Mouse (Mus musculus) stomach, embryonic 14.5 days (tissue): ENCODE results near the gene Chit1. TPM values are rescaled to one million over a fixed set of nuclear protein-coding genes. Genes with fewer than 3 reads are reported as not detected.

Experiments used
- ATAC-seq: fragments of 200-750 bp; cut with Nextera tagmentation; 2 replicates; pipeline ENCODE4 v1.8.0; 2017; ENCODE audit warnings: low read depth, moderate TSS enrichment; ENCODE audit not compliant: insufficient number of reproducible peaks, insufficient read depth, low FRiP score
- H3K27ac ChIP-seq: fragments of 300-500 bp; sonication (generic); 2 replicates; pipeline ENCODE4 v1.5.1; 2014; ENCODE audit warnings: mild to moderate bottlenecking, low read length, moderate library complexity, mixed read lengths
- H3K27me3 ChIP-seq: fragments of 300-500 bp; sonication (generic); 2 replicates; pipeline ENCODE4 v1.6.1; 2014; ENCODE audit warnings: low read length, control low read depth, mixed read lengths; ENCODE audit not compliant: control insufficient read depth, insufficient read depth
- H3K36me3 ChIP-seq: fragments of 300-500 bp; sonication (generic); 2 replicates; pipeline ENCODE4 v1.6.1; 2014; ENCODE audit warnings: mild to moderate bottlenecking, control low read depth, low read length, moderate library complexity, mixed read lengths; ENCODE audit not compliant: control insufficient read depth, insufficient read depth
- H3K4me1 ChIP-seq: fragments of 300-500 bp; sonication (generic); 2 replicates; pipeline ENCODE4 v1.6.1; 2014; ENCODE audit warnings: low read length, control low read depth, mixed read lengths; ENCODE audit not compliant: control insufficient read depth, insufficient read depth
- H3K4me2 ChIP-seq: fragments of 300-500 bp; sonication (generic); replicated peaks from 2 replicates; pipeline ENCODE4 v1.6.1; 2014; ENCODE audit warnings: low read depth, low read length, control low read depth
- H3K4me3 ChIP-seq: fragments of 300-500 bp; sonication (generic); 2 replicates; pipeline ENCODE4 v1.5.1; 2014; ENCODE audit warnings: low read depth, low read length, control low read depth
- H3K9ac ChIP-seq: fragments of 300-500 bp; sonication (generic); replicated peaks from 2 replicates; pipeline ENCODE4 v1.6.1; 2014; ENCODE audit warnings: low read depth, mild to moderate bottlenecking, control low read depth, low read length, moderate library complexity, mixed read lengths
- H3K9me3 ChIP-seq: fragments of 300-500 bp; sonication (generic); 2 replicates; pipeline ENCODE4 v1.6.1; 2016; ENCODE audit warnings: low read depth, low read length, control low read depth; ENCODE audit not compliant: control insufficient read depth
- WGBS: fragments of 180-500 bp; shearing (Covaris S2); extraction: QIAGEN DNeasy Blood & Tissue Kit; methylation state at CpG from one replicate; pipeline ENCODE4 v1.1.7; 2014; 5-methylcytosine and 5-hydroxymethylcytosine counted together
- polyA plus RNA-seq: library from polyadenylated mRNA; unstranded; fragments of >200 nt; fragmentation: Nextera tagmentation; extraction: Ambion mirVana; gene quantifications from 2 replicates; pipeline ENCODE4 v1.2.1, GENCODE M21; 2014

The Chit1 gene
- polyA plus RNA-seq, 1 experiment from 2014 or later: not detected

- no peak overlapping the region for H3K9ac ChIP-seq
- no peaks in the 10 kb centered on the region for H3K4me1 ChIP-seq
- no peak overlapping the region for H3K27ac ChIP-seq
- no peaks in the 10 kb centered on the region for H3K36me3 ChIP-seq
- H3K27me3 ChIP-seq: no peaks in the 10 kb centered on the region
- no peak overlapping the region for H3K4me3 ChIP-seq
- 34% methylated on average over 13 of the region's 13 CpGs for WGBS
- no peak overlapping the region for H3K4me2 ChIP-seq
- peak; percentile 79; the same call in 1 of the 2 replicates for ATAC-seq
- H3K9me3 ChIP-seq: no peaks in the 10 kb centered on the region
Measured at GRCm38 (mm10) chr1:134151655-134152412, 40.8 kb downstream of the Chit1 start.

- no peak for ATAC-seq
- Histone ChIP-seq H3K27ac (no peak overlapping the region), H3K9ac (no peak overlapping the region), H3K4me3 (no peak overlapping the region), H3K4me2 (no peak overlapping the region), H3K4me1 (no peaks in the 10 kb centered on the region), H3K9me3 (no peaks in the 10 kb centered on the region), H3K27me3 (no peaks in the 10 kb centered on the region), H3K36me3 (no peaks in the 10 kb centered on the region)
- 72% methylated on average over 21 of the region's 21 CpGs for WGBS
Measured at GRCm38 (mm10) chr1:134152626-134153590, 41.9 kb downstream of the Chit1 start.

- Histone ChIP-seq H3K4me3 (no peak overlapping the region), H3K4me2 (no peak overlapping the region), H3K27ac (no peak overlapping the region), H3K9me3 (no peaks in the 10 kb centered on the region), H3K36me3 (no peaks in the 10 kb centered on the region), H3K9ac (no peak overlapping the region), H3K4me1 (no peaks in the 10 kb centered on the region), H3K27me3 (no peaks in the 10 kb centered on the region)
- ATAC-seq: no peak
- 85% methylated on average over 3 of the region's 3 CpGs for WGBS
Measured at GRCm38 (mm10) chr1:134154121-134154520, 43.1 kb downstream of the Chit1 start.

GRCm38 (mm10) chr1:134154655-134155054 is 43.6 kb downstream of the Chit1 start:
- Histone ChIP-seq H3K9me3 (no peaks in the 10 kb centered on the region), H3K36me3 (no peaks in the 10 kb centered on the region), H3K9ac (no peak overlapping the region), H3K27ac (no peak overlapping the region), H3K4me3 (no peak overlapping the region), H3K4me2 (no peak overlapping the region), H3K27me3 (no peaks in the 10 kb centered on the region), H3K4me1 (no peaks in the 10 kb centered on the region)
- 48% methylated on average over 3 of the region's 3 CpGs for WGBS
- no peak for ATAC-seq

- Histone ChIP-seq H3K36me3 (no peaks in the 10 kb centered on the region), H3K4me3 (no peak overlapping the region), H3K4me1 (no peaks in the 10 kb centered on the region), H3K9ac (no peak overlapping the region), H3K27ac (no peak overlapping the region), H3K27me3 (no peaks in the 10 kb centered on the region), H3K4me2 (no peak overlapping the region), H3K9me3 (no peaks in the 10 kb centered on the region)
- no peak for ATAC-seq
- WGBS: 88% methylated on average over 3 of the region's 3 CpGs
Measured at GRCm38 (mm10) chr1:134160404-134160803, 49.4 kb downstream of the Chit1 start.

GRCm38 (mm10) chr1:134161399-134161798 is 50.4 kb downstream of the Chit1 start:
- H3K9me3 ChIP-seq: no peaks in the 10 kb centered on the region
- H3K4me1 ChIP-seq: no peaks in the 10 kb centered on the region
- no peak overlapping the region for H3K27ac ChIP-seq
- H3K36me3 ChIP-seq: no peaks in the 10 kb centered on the region
- no peak overlapping the region for H3K4me2 ChIP-seq
- no peak overlapping the region for H3K4me3 ChIP-seq
- ATAC-seq: no peak
- no peak overlapping the region for H3K9ac ChIP-seq
- WGBS: 78% methylated on average over 6 of the region's 6 CpGs
- no peaks in the 10 kb centered on the region for H3K27me3 ChIP-seq

- no peak overlapping the region for H3K27ac ChIP-seq
- no peaks in the 10 kb centered on the region for H3K4me1 ChIP-seq
- no peak overlapping the region for H3K4me2 ChIP-seq
- no peak overlapping the region for H3K4me3 ChIP-seq
- no peaks in the 10 kb centered on the region for H3K9me3 ChIP-seq
- no peak overlapping the region for H3K9ac ChIP-seq
- 82% methylated on average over 6 of the region's 6 CpGs for WGBS
- no peaks in the 10 kb centered on the region for H3K27me3 ChIP-seq
- no peak for ATAC-seq
- no peaks in the 10 kb centered on the region for H3K36me3 ChIP-seq
Measured at GRCm38 (mm10) chr1:134162510-134163225, 51.6 kb downstream of the Chit1 start.

- 90% methylated on average over 7 of the region's 7 CpGs for WGBS
- H3K4me1 ChIP-seq: no peaks in the 10 kb centered on the region
- H3K9me3 ChIP-seq: no peaks in the 10 kb centered on the region
- no peaks in the 10 kb centered on the region for H3K36me3 ChIP-seq
- H3K9ac ChIP-seq: no peak overlapping the region
- no peak for ATAC-seq
- no peaks in the 10 kb centered on the region for H3K27me3 ChIP-seq
- H3K4me3 ChIP-seq: no peak overlapping the region
- H3K27ac ChIP-seq: no peak overlapping the region
- no peak overlapping the region for H3K4me2 ChIP-seq
Measured at GRCm38 (mm10) chr1:134163476-134163875, 52.4 kb downstream of the Chit1 start.
